Mouse (Mus musculus) ES-E14 (cell line): ENCODE results near the gene Lgals1. TPM values are rescaled to one million over a fixed set of nuclear protein-coding genes. Genes with fewer than 3 reads are reported as not detected.

Source experiments
- DNase-seq: peaks from one replicate; pipeline ENCODE4 v3.0.0-alpha.2; 2013; ENCODE audit warnings: low read depth, low spot score
- H3K27ac ChIP-seq: 2 replicates; pipeline ENCODE4 v1.5.1; 2012; ENCODE audit warnings: low read depth, mild to moderate bottlenecking, low read length, moderate library complexity, mixed read lengths; ENCODE audit not compliant: poor library complexity, insufficient read depth, severe bottlenecking
- H3K36me3 ChIP-seq: 2 replicates; pipeline ENCODE4 v1.6.1; 2012; ENCODE audit warnings: mild to moderate bottlenecking, low read length, moderate library complexity, mixed read lengths; ENCODE audit not compliant: control insufficient read depth, poor library complexity, insufficient read depth, severe bottlenecking
- H3K4me1 ChIP-seq, 2 experiments: fragments of 150-350 bp in 1 of 2; sonication (generic) in 1 of 2; 2 replicates each; pipeline ENCODE4 v1.6.1; 2012; ENCODE audit warnings: low read length in 2 of 2, mild to moderate bottlenecking in 1 of 2, mixed read lengths in 1 of 2; ENCODE audit not compliant: control insufficient read depth in 2 of 2, insufficient read depth in 2 of 2, poor library complexity in 1 of 2
- H3K4me3 ChIP-seq, 2 experiments: fragments of 150-350 bp in 1 of 2; sonication (generic) in 1 of 2; 2 replicates each; pipeline ENCODE4 v1.5.1; 2012; ENCODE audit warnings: low read length in 2 of 2, low read depth in 1 of 2, mild to moderate bottlenecking in 1 of 2, mixed read lengths in 1 of 2; ENCODE audit not compliant: insufficient read depth in 1 of 2, poor library complexity in 1 of 2, severe bottlenecking in 1 of 2
- H3K9ac ChIP-seq: 2 replicates; pipeline ENCODE4 v1.6.1; 2012; ENCODE audit warnings: low read depth, mild to moderate bottlenecking, low read length, mixed read lengths; ENCODE audit not compliant: poor library complexity, insufficient read depth, severe bottlenecking
- H3K9me3 ChIP-seq: fragments of 150-350 bp; sonication (generic); 2 replicates; pipeline ENCODE4 v1.6.1; 2012; ENCODE audit warnings: low read depth, mild to moderate bottlenecking, low read length; ENCODE audit not compliant: control insufficient read depth, insufficient read depth
- CHD2 ChIP-seq: IDR thresholded peaks from 2 replicates; pipeline ENCODE4 v1.6.1; 2014; ENCODE audit warnings: mild to moderate bottlenecking, low read depth, low read length, inconsistent platforms
- HCFC1 ChIP-seq: IDR thresholded peaks from 2 replicates; pipeline ENCODE4 v1.6.1; 2012; ENCODE audit warnings: low read length, inconsistent platforms, borderline replicate concordance; ENCODE audit not compliant: insufficient read depth
- MAFK ChIP-seq: IDR thresholded peaks from 2 replicates; pipeline ENCODE4 v1.6.1; 2014; ENCODE audit warnings: mild to moderate bottlenecking, low read depth, low read length, inconsistent platforms; ENCODE audit not compliant: insufficient read depth
- ZC3H11A ChIP-seq: IDR thresholded peaks from 2 replicates; pipeline ENCODE4 v1.6.1; 2012; ENCODE audit warnings: low read depth, mild to moderate bottlenecking, inconsistent platforms, low read length, borderline replicate concordance
- ZNF384 ChIP-seq: IDR thresholded peaks from 2 replicates; pipeline ENCODE4 v1.6.1; 2012; ENCODE audit warnings: low read depth, low read length, inconsistent platforms
- in situ Hi-C, 2 experiments: fragments of 600-800 bp; cut with MboI; formaldehyde crosslinking; loops; one replicate each; pipeline ENCODE4 v1.15.1; 2025; ENCODE audit warnings: low sequenced_read_pairs in 2 of 2, inconsistent platforms in 1 of 2; ENCODE audit not compliant: unreplicated experiment in 2 of 2
- total RNA-seq: library from RNA; depleted of rRNA; stranded (reverse); fragments of 300-350 nt; gene quantifications from 2 replicates; pipeline ENCODE4 v1.2.3, GENCODE M21; 2012

Lgals1 gene
- total RNA-seq, 1 experiment, result 1,081 TPM

- in situ Hi-C loops, result no loop called here
- no peak for TF ChIP-seq CHD2
- no peak for TF ChIP-seq MAFK
- no peak for TF ChIP-seq ZNF384
- TF ChIP-seq ZC3H11A, result no peak
- TF ChIP-seq HCFC1, result no peak
- no peaks in the 10 kb centered on the region for H3K36me3 ChIP-seq
- DNase-seq, result no peak
- H3K4me3 ChIP-seq, result peak within 1 kb of the TSS; percentile 57 to 67
- no peak within 1 kb of the TSS; the same call in 1 of the 2 replicates for H3K27ac ChIP-seq
- peak within 1 kb of the TSS; percentile 65 for H3K9ac ChIP-seq
- H3K4me1 ChIP-seq, result peaks cover 1 to 6% of the 10 kb centered on the region in 2 experiments; a peak in 1 of 4 replicates
- H3K9me3 ChIP-seq, result no peaks in the 10 kb centered on the region
Measured at GRCm38 (mm10) chr15:78947657-78948056, 21.1 kb downstream of the Lgals1 start, which contains the start of gene Triobp. Gene Triobp, plus strand, starts transcription at chr15:78947724.

GRCm38 (mm10) chr15:78948152-78948725 lies 21.7 kb downstream of the Lgals1 start:
- Histone ChIP-seq H3K36me3 (no peaks in the 10 kb centered on the region), H3K4me1 (peaks cover 0 to 6% of the 10 kb centered on the region in 2 experiments; a peak in 1 of 4 replicates), H3K4me3 (peak overlapping the region; percentile 57 to 67), H3K9me3 (no peaks in the 10 kb centered on the region), H3K9ac (peak overlapping the region; percentile 65), H3K27ac (no peak overlapping the region)
- DNase-seq, result no peak
- TF ChIP-seq MAFK (no peak), CHD2 (no peak), ZNF384 (no peak), ZC3H11A (no peak), HCFC1 (no peak)
- in situ Hi-C loops, result no loop called here

- no peaks in the 10 kb centered on the region for H3K36me3 ChIP-seq
Measured at GRCm38 (mm10) chr15:78948883-78949282, 22.4 kb downstream of the Lgals1 start.

GRCm38 (mm10) chr15:78955663-78956062 lies 29.1 kb downstream of the Lgals1 start:
- no peak for TF ChIP-seq ZNF384
- TF ChIP-seq MAFK, result no peak
- no peak for TF ChIP-seq CHD2
- TF ChIP-seq ZC3H11A, result no peak
- TF ChIP-seq HCFC1, result no peak
- H3K4me3 ChIP-seq, result no peak overlapping the region
- H3K36me3 ChIP-seq, result no peaks in the 10 kb centered on the region
- no peaks in the 10 kb centered on the region for H3K9me3 ChIP-seq
- H3K4me1 ChIP-seq, result peaks cover 3 to 11% of the 10 kb centered on the region in 2 experiments; a peak in 2 of 4 replicates
- in situ Hi-C loops, result no loop called here
- no peak overlapping the region for H3K27ac ChIP-seq
- no peak for DNase-seq
- H3K9ac ChIP-seq, result no peak overlapping the region

More at GRCm38 (mm10) chr15:78948883-78949282, 22.4 kb downstream of the Lgals1 start:
- in situ Hi-C loops, result no loop called here
- Histone ChIP-seq H3K27ac (no peak overlapping the region), H3K9me3 (no peaks in the 10 kb centered on the region), H3K9ac (no peak overlapping the region), H3K4me3 (no peak overlapping the region), H3K4me1 (peaks cover 0 to 6% of the 10 kb centered on the region in 2 experiments; a peak in 1 of 4 replicates)
- DNase-seq, result no peak
- TF ChIP-seq HCFC1, result no peak
- TF ChIP-seq ZC3H11A, result no peak
- TF ChIP-seq ZNF384, result no peak
- TF ChIP-seq CHD2, result no peak
- no peak for TF ChIP-seq MAFK
